Mouse (Mus musculus): ENCODE data around the gene Taar9. TPM values are rescaled to one million over a fixed set of nuclear protein-coding genes. Genes with fewer than 3 reads are reported as not detected.
"Not testable (repeated sequence)": the region's sequence is repeated elsewhere in the genome, so short reads cannot be mapped to it uniquely, and the experiment has no call there.

Taar9 gene
- polyA plus RNA-seq, 1 experiment from 2014 or later = not detected

DNA sequence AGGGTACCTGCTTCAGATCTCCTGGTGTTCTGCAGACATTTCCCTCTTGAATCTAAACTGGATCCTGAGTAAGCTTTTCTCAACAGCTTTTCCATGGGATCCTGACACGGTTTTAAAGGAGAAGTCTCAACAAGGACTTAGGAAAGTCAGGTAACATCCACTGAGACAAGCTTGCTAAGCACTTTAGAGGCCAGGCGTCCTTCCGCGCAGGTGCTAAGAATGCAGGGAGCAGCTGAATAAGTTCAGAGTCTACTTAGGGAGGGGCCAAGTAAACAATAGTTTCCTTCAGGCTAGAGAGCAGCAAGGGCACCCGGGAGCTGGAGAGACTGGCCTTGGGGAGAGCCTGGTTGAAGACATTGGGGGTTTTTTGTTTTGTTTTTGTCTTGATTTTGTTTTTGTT is 22.9 kb upstream of the Taar9 start:
- H3K36me3 ChIP-seq (ENCODE audit: control insufficient read depth, insufficient read depth) = no peaks in the 10 kb centered on the region
- H3K4me2 ChIP-seq (ENCODE audit: low read depth, low read length) = 0 out of 2 replicates have a peak overlapping the region, but pooled peaks have one; percentile 52
- no peak overlapping the region for H3K4me3 ChIP-seq (ENCODE audit: low read depth, low read length)
- no peak for ATAC-seq (ENCODE audit: low read depth)
- no peaks in the 10 kb centered on the region for H3K9me3 ChIP-seq (replicated peaks; ENCODE audit: control insufficient read depth, low read length)
- no peaks in the 10 kb centered on the region for H3K27me3 ChIP-seq (ENCODE audit: control insufficient read depth, insufficient read depth, low read depth, low read length)
- H3K4me1 ChIP-seq (ENCODE audit: control insufficient read depth, low read depth, low read length) = peaks cover 17% of the 10 kb centered on the region
- WGBS (ENCODE audit: insufficient replicate concordance) = 42% methylated on average over 5 of the region's 5 CpGs
- H3K27ac ChIP-seq (ENCODE audit: low read length) = no peak overlapping the region
- H3K9ac ChIP-seq (ENCODE audit: low read depth, low read length) = no peak overlapping the region

DNA sequence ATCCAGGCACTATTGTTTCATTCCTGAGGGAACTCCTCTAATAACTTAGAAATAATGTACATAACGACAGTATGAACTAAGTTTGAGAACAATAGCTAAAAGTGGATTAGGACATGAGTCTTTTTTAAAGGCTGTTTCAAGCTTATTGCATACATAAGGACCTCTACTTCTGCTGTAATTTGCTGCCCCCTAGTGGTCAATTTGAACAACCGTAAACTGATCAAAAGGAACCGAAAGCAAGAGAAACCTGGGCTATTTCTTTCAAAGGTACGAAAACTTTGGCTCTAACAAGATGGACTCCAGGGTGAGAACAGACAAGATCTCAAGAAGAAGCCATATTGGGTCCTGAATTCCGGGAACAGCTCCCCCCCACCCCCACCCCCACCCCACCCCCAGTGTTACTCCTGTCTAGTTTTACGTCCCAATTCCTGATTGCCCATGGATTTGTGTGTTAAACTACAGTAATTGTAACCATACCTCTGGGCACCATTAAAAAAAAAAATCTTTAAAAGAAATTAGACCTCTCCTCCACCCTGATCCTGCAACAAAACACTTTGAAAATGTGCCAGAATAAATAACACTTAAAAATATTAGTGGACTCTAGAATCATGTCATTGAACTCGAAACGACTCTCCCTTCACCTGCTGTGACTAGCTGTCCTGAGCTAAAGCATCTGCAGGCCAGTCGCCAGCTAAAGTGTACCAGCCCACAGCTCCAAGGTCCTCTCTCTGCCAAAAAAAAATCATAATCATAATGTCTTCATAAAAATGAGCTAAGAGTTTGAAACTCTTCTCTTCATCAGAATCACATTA is 22.3 kb upstream of the Taar9 start:
- Histone ChIP-seq H3K9me3 (replicated peaks; ENCODE audit: control insufficient read depth, low read length) (no peaks in the 10 kb centered on the region), H3K4me2 (ENCODE audit: low read depth, low read length) (peak overlapping the region; percentile 52), H3K9ac (ENCODE audit: low read depth, low read length) (peak overlapping the region; percentile 37; the same call in 1 of the 2 replicates), H3K36me3 (ENCODE audit: control insufficient read depth, insufficient read depth) (no peaks in the 10 kb centered on the region), H3K4me1 (ENCODE audit: control insufficient read depth, low read depth, low read length) (peaks cover 17% of the 10 kb centered on the region), H3K27me3 (ENCODE audit: control insufficient read depth, insufficient read depth, low read depth, low read length) (no peaks in the 10 kb centered on the region), H3K4me3 (ENCODE audit: low read depth, low read length) (peak overlapping the region; percentile 43), H3K27ac (ENCODE audit: low read length) (no peak overlapping the region)
- ATAC-seq (ENCODE audit: low read depth) = peak; percentile 73
- 25% methylated on average over 9 of the region's 9 CpGs for WGBS (ENCODE audit: insufficient replicate concordance)

DNA sequence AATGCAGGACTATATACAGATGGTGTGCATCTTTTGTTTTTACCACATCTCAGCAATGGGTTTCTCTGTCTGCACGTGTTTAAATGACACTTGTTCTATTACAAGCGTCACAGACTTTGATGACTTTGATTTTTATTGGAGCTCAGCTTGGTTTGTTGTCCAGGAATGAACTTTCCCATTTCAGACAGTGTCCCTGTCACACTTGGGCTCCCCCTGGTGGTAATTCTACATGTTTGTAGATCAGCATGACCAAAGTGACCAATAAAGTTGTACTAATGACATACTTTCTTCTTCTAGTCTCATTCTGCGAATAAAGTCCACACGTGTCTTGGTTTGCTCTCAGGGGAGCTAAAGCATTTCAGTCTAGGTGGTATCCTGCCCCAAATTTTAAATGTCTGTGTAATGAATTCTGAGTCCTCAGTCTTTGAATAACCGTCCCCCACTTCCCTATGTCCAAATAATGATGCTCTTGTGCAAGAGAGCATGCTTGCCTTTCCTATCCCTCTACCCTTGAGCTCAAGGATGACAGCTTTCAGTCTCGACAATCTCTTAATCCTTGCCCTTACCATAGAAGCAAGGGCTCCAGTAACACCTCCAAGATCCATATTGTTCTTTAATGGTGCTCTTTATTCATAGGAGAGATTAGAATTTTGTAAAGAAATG is 1.9 kb upstream of the Taar9 start:
- no peak overlapping the region for H3K27ac ChIP-seq (ENCODE audit: low read length)
- WGBS (ENCODE audit: insufficient replicate concordance) = 25% methylated on average over 6 of the region's 6 CpGs
- no peaks in the 10 kb centered on the region for H3K36me3 ChIP-seq (ENCODE audit: control insufficient read depth, insufficient read depth)
- H3K9me3 ChIP-seq (replicated peaks; ENCODE audit: control insufficient read depth, low read length) = no peaks in the 10 kb centered on the region
- H3K4me2 ChIP-seq (ENCODE audit: low read depth, low read length) = no peak overlapping the region
- ATAC-seq (ENCODE audit: low read depth) = no peak
- no peaks in the 10 kb centered on the region; the same call in 1 of the 2 replicates for H3K4me1 ChIP-seq (ENCODE audit: control insufficient read depth, low read depth, low read length)
- H3K4me3 ChIP-seq (ENCODE audit: low read depth, low read length) = no peak overlapping the region
- no peak overlapping the region for H3K9ac ChIP-seq (ENCODE audit: low read depth, low read length)
- H3K27me3 ChIP-seq (ENCODE audit: control insufficient read depth, insufficient read depth, low read depth, low read length) = no peaks in the 10 kb centered on the region

DNA sequence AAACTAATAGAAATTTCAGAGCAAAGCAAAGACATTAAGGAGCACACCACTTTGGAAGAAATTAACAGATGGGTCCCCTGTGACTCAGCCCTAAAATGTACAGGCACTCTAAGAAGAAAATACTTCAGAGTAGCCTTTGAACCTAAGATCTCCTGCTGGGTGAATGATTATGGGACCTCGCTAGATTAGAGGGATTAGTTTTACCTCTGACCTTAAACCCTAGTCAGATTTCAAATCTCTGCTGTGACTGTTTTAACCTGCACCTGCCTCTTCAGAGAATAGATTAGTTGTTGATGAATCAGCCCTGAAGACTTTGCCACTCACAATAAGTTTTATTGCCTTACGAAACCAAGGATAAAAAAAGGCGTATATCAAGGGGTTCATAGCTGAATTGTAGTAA is 1.1 kb downstream of the Taar9 start:
- H3K9ac ChIP-seq (ENCODE audit: low read depth, low read length) = no peak overlapping the region
- WGBS (ENCODE audit: insufficient replicate concordance) = 59% methylated on average over 3 of the region's 3 CpGs
- ATAC-seq (ENCODE audit: low read depth) = no peak
- no peak overlapping the region for H3K4me2 ChIP-seq (ENCODE audit: low read depth, low read length)
- H3K4me1 ChIP-seq (ENCODE audit: control insufficient read depth, low read depth, low read length) = no peaks in the 10 kb centered on the region; the same call in 1 of the 2 replicates
- no peak overlapping the region for H3K27ac ChIP-seq (ENCODE audit: low read length)
- H3K27me3 ChIP-seq (ENCODE audit: control insufficient read depth, insufficient read depth, low read depth, low read length) = no peaks in the 10 kb centered on the region
- no peak overlapping the region for H3K4me3 ChIP-seq (ENCODE audit: low read depth, low read length)
- H3K36me3 ChIP-seq (ENCODE audit: control insufficient read depth, insufficient read depth) = no peaks in the 10 kb centered on the region
- H3K9me3 ChIP-seq (replicated peaks; ENCODE audit: control insufficient read depth, low read length) = no peaks in the 10 kb centered on the region

DNA sequence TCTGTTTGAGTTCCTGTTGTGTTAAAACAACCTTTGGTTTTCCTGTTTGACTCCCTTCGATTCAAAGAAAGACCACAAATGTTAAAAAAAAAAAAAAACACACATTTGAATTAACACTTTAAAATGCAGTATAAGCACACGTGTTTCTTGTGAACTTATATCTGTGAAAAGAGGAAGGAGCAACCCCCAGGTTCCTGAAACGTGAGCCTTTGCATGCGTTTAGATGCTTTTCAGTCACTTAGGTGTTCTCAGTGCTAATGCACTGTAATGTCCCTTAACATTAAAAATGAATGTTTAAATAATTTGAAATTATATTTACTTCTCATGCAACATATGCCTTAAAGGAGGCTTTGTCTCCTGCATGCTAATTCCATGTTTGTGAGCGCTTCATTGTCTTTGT is 1.6 kb downstream of the Taar9 start:
- Histone ChIP-seq H3K27me3 (ENCODE audit: control insufficient read depth, insufficient read depth, low read depth, low read length) (no peaks in the 10 kb centered on the region), H3K4me2 (ENCODE audit: low read depth, low read length) (no peak overlapping the region), H3K9me3 (replicated peaks; ENCODE audit: control insufficient read depth, low read length) (no peaks in the 10 kb centered on the region), H3K36me3 (ENCODE audit: control insufficient read depth, insufficient read depth) (no peaks in the 10 kb centered on the region), H3K4me3 (ENCODE audit: low read depth, low read length) (no peak overlapping the region), H3K4me1 (ENCODE audit: control insufficient read depth, low read depth, low read length) (no peaks in the 10 kb centered on the region; the same call in 1 of the 2 replicates), H3K27ac (ENCODE audit: low read length) (no peak overlapping the region), H3K9ac (ENCODE audit: low read depth, low read length) (no peak overlapping the region)
- ATAC-seq (ENCODE audit: low read depth) = no peak
- 21% methylated on average over 5 of the region's 5 CpGs for WGBS (ENCODE audit: insufficient replicate concordance)

DNA sequence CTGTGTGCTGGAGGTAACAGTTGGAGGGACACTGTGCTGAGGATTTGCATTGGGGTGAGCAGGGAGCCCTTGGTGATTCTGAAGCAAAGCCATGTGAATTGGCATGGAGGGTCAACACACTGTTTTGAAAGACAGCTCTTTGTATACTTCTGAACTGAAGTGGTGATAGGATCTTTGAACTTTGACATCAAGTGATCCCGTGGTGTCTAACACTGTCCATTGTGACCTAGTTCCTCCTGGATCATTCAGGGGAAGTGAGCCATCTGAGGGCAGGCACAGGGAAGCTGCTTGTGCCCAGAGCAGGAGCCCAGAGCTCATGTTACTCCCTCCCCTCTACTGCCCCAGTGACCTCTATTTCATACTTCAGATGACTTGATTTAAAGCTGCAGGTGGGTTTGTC is 6.0 kb downstream of the Taar9 start:
- H3K4me3 ChIP-seq (ENCODE audit: low read depth, low read length); H3K4me2 ChIP-seq (ENCODE audit: low read depth, low read length); H3K36me3 ChIP-seq (ENCODE audit: control insufficient read depth, insufficient read depth); H3K9ac ChIP-seq (ENCODE audit: low read depth, low read length); H3K27ac ChIP-seq (ENCODE audit: low read length); H3K27me3 ChIP-seq (ENCODE audit: control insufficient read depth, insufficient read depth, low read depth, low read length); H3K9me3 ChIP-seq (replicated peaks; ENCODE audit: control insufficient read depth, low read length); H3K4me1 ChIP-seq (ENCODE audit: control insufficient read depth, low read depth, low read length): not testable (repeated sequence)
- peak; percentile 67 for ATAC-seq (ENCODE audit: low read depth)
- 5% methylated on average over 1 of the region's 1 CpGs for WGBS (ENCODE audit: insufficient replicate concordance)

DNA sequence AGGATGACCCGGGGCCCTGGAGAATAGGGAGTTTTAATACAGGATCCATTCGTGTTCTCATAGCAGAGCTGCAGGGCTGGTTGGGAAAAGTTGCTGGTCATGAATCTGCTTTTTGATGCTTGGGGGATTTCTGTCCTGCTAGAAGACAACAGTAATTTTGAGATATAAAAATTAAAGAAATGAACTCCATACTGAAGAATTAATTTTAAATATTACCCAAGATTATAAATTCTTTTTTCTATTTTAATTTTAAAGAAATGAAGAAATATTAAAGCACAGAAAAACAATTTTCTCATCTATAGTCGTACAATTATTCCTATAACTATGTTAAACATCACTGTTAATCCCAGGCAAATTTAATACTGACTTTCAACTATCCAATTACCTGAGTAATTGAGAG is 7.5 kb downstream of the Taar9 start, which contains the start of gene Taar8c:
Gene Taar8c (minus strand): TSS at position 101 of the 400 bp plus-strand sequence.
- not testable (repeated sequence) for H3K9ac ChIP-seq (ENCODE audit: low read depth, low read length); H3K4me2 ChIP-seq (ENCODE audit: low read depth, low read length); H3K4me1 ChIP-seq (ENCODE audit: control insufficient read depth, low read depth, low read length); H3K9me3 ChIP-seq (replicated peaks; ENCODE audit: control insufficient read depth, low read length); H3K4me3 ChIP-seq (ENCODE audit: low read depth, low read length); H3K27ac ChIP-seq (ENCODE audit: low read length); H3K27me3 ChIP-seq (ENCODE audit: control insufficient read depth, insufficient read depth, low read depth, low read length); H3K36me3 ChIP-seq (ENCODE audit: control insufficient read depth, insufficient read depth); ATAC-seq (ENCODE audit: low read depth)
- WGBS (ENCODE audit: insufficient replicate concordance) = 62% methylated on average over 1 of the region's 3 CpGs

DNA sequence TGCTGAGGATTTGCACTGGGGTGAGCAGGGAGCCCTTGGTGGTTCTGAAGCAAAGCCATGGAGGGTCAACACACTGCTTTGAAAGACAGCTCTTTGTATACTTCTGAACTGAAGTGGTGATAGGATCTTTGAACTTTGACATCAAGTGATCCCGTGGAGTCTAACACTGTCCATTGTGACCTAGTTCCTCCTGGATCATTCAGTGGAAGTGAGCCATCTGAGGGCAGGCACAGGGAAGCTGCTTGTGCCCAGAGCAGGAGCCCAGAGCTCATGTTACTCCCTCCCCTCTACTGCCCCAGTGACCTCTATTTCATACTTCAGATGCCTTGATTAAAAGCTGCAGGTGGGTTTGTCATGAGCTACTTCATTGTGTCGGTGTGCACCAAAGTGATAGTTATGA is 12.3 kb downstream of the Taar9 start:
- H3K27me3 ChIP-seq (ENCODE audit: control insufficient read depth, insufficient read depth, low read depth, low read length); H3K9me3 ChIP-seq (replicated peaks; ENCODE audit: control insufficient read depth, low read length); H3K4me1 ChIP-seq (ENCODE audit: control insufficient read depth, low read depth, low read length); H3K27ac ChIP-seq (ENCODE audit: low read length); H3K4me2 ChIP-seq (ENCODE audit: low read depth, low read length); H3K9ac ChIP-seq (ENCODE audit: low read depth, low read length); H3K36me3 ChIP-seq (ENCODE audit: control insufficient read depth, insufficient read depth); H3K4me3 ChIP-seq (ENCODE audit: low read depth, low read length): not testable (repeated sequence)
- 42% methylated on average over 2 of the region's 2 CpGs for WGBS (ENCODE audit: insufficient replicate concordance)
- ATAC-seq (ENCODE audit: low read depth) = peak; percentile 68

DNA sequence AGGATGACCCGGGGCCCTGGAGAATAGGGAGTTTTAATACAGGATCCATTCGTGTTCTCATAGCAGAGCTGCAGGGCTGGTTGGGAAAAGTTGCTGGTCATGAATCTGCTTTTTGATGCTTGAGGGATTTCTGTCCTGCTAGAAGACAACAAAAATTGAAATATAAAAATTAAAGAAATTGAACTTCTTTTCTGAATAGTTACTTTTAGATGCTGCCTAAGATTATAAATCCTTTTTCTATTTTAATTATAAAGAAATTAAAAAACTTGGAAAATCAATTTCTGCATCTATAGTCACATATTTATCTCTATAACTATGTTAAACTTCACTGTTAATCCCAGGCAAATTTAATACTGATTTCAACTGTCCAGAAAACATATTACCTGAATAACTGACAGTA is 17.1 kb downstream of the Taar9 start, which contains the start of gene Taar8b:
Gene Taar8b (minus strand): TSS at position 101 of the 400 bp plus-strand sequence.
- no peak within 1 kb of the TSS for H3K4me3 ChIP-seq (ENCODE audit: low read depth, low read length)
- WGBS (ENCODE audit: insufficient replicate concordance) = 46% methylated on average over 2 of the region's 2 CpGs
- H3K36me3 ChIP-seq (ENCODE audit: control insufficient read depth, insufficient read depth) = no peaks in the 10 kb centered on the region
- H3K9me3 ChIP-seq (replicated peaks; ENCODE audit: control insufficient read depth, low read length) = no peaks in the 10 kb centered on the region
- no peaks in the 10 kb centered on the region for H3K27me3 ChIP-seq (ENCODE audit: control insufficient read depth, insufficient read depth, low read depth, low read length)
- H3K4me2 ChIP-seq (ENCODE audit: low read depth, low read length) = no peak within 1 kb of the TSS
- H3K27ac ChIP-seq (ENCODE audit: low read length) = no peak within 1 kb of the TSS
- H3K4me1 ChIP-seq (ENCODE audit: control insufficient read depth, low read depth, low read length) = no peaks in the 10 kb centered on the region; the same call in 1 of the 2 replicates
- no peak within 1 kb of the TSS for H3K9ac ChIP-seq (ENCODE audit: low read depth, low read length)
- no peak for ATAC-seq (ENCODE audit: low read depth)

All from liver, embryonic 16.5 days (tissue).